Mouse (Mus musculus) left cerebral cortex, postnatal 14 days (tissue): ENCODE data around the gene Olfr1000. TPM values are rescaled to one million over a fixed set of nuclear protein-coding genes. Genes with fewer than 3 reads are reported as not detected.
"Not testable (repeated sequence)": the region's sequence is repeated elsewhere in the genome, so short reads cannot be mapped to it uniquely, and the experiment has no call there.

ENCODE experiments used
- DNase-seq, 2 experiments: peaks; one replicate each; pipeline ENCODE4 v3.0.0; 2021 to 2022; ENCODE audit warnings: low spot score in 2 of 2, mixed read lengths in 1 of 2
- intact Hi-C: fragments of 180-260 bp; cut with DNase I; formaldehyde crosslinking; loops from one replicate; pipeline ENCODE4 v1.15.1; 2025
- long read RNA-seq, 2 experiments: library from polyadenylated mRNA; stranded (forward); transcript quantifications; one replicate each; pipeline ENCODE4 v2.0.0; 2021
- total RNA-seq, 2 experiments: library from RNA; stranded (reverse); gene quantifications; 2 replicates each; pipeline ENCODE4 v1.2.3; 2021

Gene Olfr1000
- total RNA-seq, result not detected
- long read RNA-seq, experiment 1, result 0 reads
- long read RNA-seq, experiment 2, result 0 reads

GRCm38 (mm10) chr2:85611803-85612202 lies at the start of gene Olfr1000:
TSS of gene Olfr1000 (minus strand) at chr2:85611903.
- DNase-seq, result no peak

GRCm38 (mm10) chr2:85650604-85651003 lies 38.9 kb upstream of the Olfr1000 start, which contains the start of gene Olfr1002:
TSS of gene Olfr1002 (minus strand) at chr2:85650704.
- DNase-seq, result no peak
- intact Hi-C loops, result no loop called here

More at GRCm38 (mm10) chr2:85611803-85612202, at the start of gene Olfr1000:
- intact Hi-C loops, result no loop called here

- intact Hi-C loops, DNase-seq: not testable (repeated sequence)
Measured at GRCm38 (mm10) chr2:85588648-85589047, 23.1 kb downstream of the Olfr1000 start, which contains the start of gene Olfr998. TSS of gene Olfr998 (plus strand) at chr2:85588948.

GRCm38 (mm10) chr2:85578915-85579314 lies 32.8 kb downstream of the Olfr1000 start, which contains the start of gene Olfr996:
TSS of gene Olfr996 (plus strand) at chr2:85579215.
- intact Hi-C loops, result no loop called here
- DNase-seq, result no peak

GRCm38 (mm10) chr2:85561187-85561586 lies 50.5 kb downstream of the Olfr1000 start:
- peak; percentile 68 to 69 for DNase-seq
- intact Hi-C loops, result loop anchor here (1.0 to 2.0 kb wide), 2 partner anchors 314 to 438 kb away; no protein-coding TSS in a partner anchor

- intact Hi-C loops, result loop anchor here (2.0 kb wide), 1 partner anchor 313 kb away; no protein-coding TSS in a partner anchor
- peak; percentile 2 to 3 for DNase-seq
Measured at GRCm38 (mm10) chr2:85560226-85560625, 51.5 kb downstream of the Olfr1000 start.

Other genes starting within 250 kb of the Olfr1000 start
- gene Olfr988, start 248.7 kb downstream of the Olfr1000 start, total RNA-seq, result not detected
- not detected for gene Olfr992, start 202.4 kb downstream of the Olfr1000 start, total RNA-seq
- not detected for gene Olfr993, start 197.0 kb downstream of the Olfr1000 start, total RNA-seq
- gene Olfr994, start 175.5 kb downstream of the Olfr1000 start, total RNA-seq, result not detected
- not detected for gene Olfr995, start 168.3 kb downstream of the Olfr1000 start, total RNA-seq
- gene 4833423E24Rik, start 92.9 kb downstream of the Olfr1000 start, total RNA-seq, result under 1 TPM in 1 of 2 experiments, not detected in 1; 0.19 TPM
- not detected for gene Olfr996, start 32.7 kb downstream of the Olfr1000 start, total RNA-seq
- not detected for gene Olfr998, start 23.0 kb downstream of the Olfr1000 start, total RNA-seq
- gene Olfr1002, start 38.8 kb upstream of the Olfr1000 start, total RNA-seq, result not detected
- gene Olfr154, start 52.6 kb upstream of the Olfr1000 start, total RNA-seq, result not detected
- not detected for gene Olfr1006, start 66.9 kb upstream of the Olfr1000 start, total RNA-seq
- gene Olfr1008, start 77.5 kb upstream of the Olfr1000 start, total RNA-seq, result not detected
- not detected for gene Olfr1009, start 103.5 kb upstream of the Olfr1000 start, total RNA-seq
- gene Olfr1012, start 150.9 kb upstream of the Olfr1000 start, total RNA-seq, result not detected
- not detected for gene Olfr1013, start 155.2 kb upstream of the Olfr1000 start, total RNA-seq
- not detected for gene Olfr1014, start 160.8 kb upstream of the Olfr1000 start, total RNA-seq
- not detected for gene Olfr1015, start 170.1 kb upstream of the Olfr1000 start, total RNA-seq
- gene Olfr1016, start 190.6 kb upstream of the Olfr1000 start, total RNA-seq, result not detected
- not detected for gene Olfr1018, start 206.6 kb upstream of the Olfr1000 start, total RNA-seq
- not detected for gene Olfr1019, start 233.6 kb upstream of the Olfr1000 start, total RNA-seq
- gene Olfr1020, start 235.1 kb upstream of the Olfr1000 start, total RNA-seq, result not detected